Mouse (Mus musculus): ENCODE data around the gene Tbrg4.

Gene Tbrg4

GRCm38 (mm10) chr11:6623704-6624103 is 2.2 kb downstream of the Tbrg4 start:
- no peak for DNase-seq (ENCODE audit: low spot score in 2 of 2)

- no peak for DNase-seq (ENCODE audit: low spot score in 2 of 2)
Measured at GRCm38 (mm10) chr11:6615250-6616205, 10.3 kb downstream of the Tbrg4 start.

- DNase-seq (ENCODE audit: low spot score in 2 of 2): no peak
Measured at GRCm38 (mm10) chr11:6605491-6606399, 20.1 kb downstream of the Tbrg4 start, which contains the start of gene Nacad. Gene Nacad (minus strand): TSS chr11:6606053.

DNA sequence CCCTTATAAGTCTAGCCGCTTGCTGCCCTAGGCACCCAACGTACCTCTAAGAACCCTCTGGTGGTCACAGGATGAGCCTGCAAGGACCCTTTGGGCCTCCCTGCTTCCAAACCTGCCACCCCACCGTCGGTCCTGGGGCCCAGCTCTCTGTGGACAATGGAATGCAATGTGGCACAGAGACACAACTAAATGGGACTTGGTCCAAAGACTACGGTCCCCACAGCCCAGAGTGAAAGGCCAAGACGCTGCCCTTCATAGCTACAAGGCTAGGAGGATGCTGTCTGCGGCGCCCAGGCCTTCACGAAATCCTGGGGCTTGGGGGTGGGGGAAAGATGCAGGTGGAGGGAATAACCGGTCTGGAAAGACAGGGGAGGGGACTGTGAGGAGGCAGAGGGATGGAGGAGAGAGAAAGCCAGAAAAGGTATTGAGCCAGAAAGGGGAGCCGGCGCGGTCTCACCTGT is 20.8 kb downstream of the Tbrg4 start:
- DNase-seq (ENCODE audit: low spot score in 2 of 2): no peak

DNA sequence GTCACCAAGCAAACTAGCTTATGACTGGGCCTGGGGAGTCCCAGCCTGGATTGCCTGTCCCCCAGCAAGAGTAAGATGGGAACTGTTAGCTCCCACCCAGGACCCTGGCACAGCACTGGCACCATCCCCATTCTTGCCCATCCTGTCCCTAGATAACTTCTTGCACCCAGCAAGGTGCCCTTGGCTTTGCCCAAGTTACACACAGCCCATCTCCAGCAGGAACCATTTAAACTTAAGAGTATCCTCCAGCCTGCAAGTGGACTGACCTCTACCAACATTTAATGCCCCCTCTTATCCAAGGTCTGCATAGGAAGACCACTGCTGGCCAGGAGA is 21.3 kb downstream of the Tbrg4 start:
- DNase-seq (ENCODE audit: low spot score in 2 of 2): no peak

- no peak for DNase-seq (ENCODE audit: low spot score in 2 of 2)
Measured at GRCm38 (mm10) chr11:6603887-6604603, 21.8 kb downstream of the Tbrg4 start.

GRCm38 (mm10) chr11:6603224-6603623 is 22.6 kb downstream of the Tbrg4 start:
- DNase-seq (ENCODE audit: low spot score in 2 of 2): no peak

DNA sequence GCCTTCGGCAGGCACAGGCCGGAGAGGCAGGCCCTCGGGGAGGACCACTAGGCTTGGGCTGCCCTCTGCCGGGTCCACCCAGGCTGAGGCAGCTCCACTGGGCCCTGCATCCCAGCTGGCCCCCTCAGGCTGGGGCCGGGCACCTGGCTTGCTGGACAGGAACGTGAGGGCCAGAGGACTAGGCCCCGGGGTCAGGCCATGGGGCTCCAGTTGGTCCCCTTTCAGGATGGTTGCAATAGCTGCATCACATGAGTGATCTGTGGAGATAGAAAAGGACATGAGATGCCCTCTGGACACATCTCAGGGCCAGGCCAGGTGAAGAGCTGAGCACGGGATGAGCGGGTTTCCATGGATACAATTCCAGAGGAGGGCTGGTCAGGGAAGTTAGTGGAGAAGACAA is 23.2 kb downstream of the Tbrg4 start:
- no peak for DNase-seq (ENCODE audit: low spot score in 2 of 2)

DNA sequence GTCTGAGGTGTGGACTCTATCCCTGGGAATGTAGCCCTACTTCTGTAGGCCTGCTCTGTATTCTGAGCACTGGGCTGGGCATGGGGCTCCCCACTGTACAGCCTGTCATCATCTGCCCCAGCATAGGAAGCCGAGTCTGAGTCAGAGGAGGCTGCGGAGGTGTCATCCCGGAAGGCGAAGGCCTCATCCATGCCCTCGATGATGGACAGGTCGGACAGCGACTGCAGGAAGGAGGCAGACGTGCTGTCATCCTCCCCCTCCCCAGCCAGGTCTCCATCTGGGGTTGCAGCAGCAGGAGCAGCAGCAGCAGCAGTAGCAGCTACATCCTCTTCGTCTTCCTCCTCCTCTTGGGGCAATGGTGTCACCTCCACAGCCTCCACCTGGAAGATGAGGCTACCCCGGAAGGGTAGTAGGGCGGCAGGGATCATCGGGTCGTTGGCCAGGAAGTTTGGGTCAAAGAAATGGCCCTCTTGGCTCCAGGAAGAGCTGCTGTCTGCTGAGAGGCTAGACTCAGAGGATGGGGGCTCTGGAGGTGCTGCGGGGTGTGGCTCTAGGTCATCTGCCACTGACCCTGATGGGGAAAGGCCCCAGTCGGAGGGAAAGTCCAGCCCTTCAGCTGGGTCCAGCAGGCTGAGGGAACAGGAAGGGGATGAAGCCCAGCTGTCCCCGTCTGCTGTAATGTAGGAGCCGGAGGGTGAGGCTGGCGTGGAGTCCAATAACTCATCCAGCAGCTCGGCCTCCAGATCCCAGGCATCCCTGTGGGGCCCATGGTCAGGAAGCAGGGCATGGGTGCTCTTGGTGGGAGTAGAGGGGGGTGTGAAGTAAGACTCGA is 24.0 kb downstream of the Tbrg4 start:
- DNase-seq (ENCODE audit: low spot score in 2 of 2): no peak

GRCm38 (mm10) chr11:6600284-6600944 is 25.5 kb downstream of the Tbrg4 start:
- no peak for DNase-seq (ENCODE audit: low spot score in 2 of 2)

- no peak for DNase-seq (ENCODE audit: low spot score in 2 of 2)
Measured at GRCm38 (mm10) chr11:6599831-6600230, 26.0 kb downstream of the Tbrg4 start.

DNA sequence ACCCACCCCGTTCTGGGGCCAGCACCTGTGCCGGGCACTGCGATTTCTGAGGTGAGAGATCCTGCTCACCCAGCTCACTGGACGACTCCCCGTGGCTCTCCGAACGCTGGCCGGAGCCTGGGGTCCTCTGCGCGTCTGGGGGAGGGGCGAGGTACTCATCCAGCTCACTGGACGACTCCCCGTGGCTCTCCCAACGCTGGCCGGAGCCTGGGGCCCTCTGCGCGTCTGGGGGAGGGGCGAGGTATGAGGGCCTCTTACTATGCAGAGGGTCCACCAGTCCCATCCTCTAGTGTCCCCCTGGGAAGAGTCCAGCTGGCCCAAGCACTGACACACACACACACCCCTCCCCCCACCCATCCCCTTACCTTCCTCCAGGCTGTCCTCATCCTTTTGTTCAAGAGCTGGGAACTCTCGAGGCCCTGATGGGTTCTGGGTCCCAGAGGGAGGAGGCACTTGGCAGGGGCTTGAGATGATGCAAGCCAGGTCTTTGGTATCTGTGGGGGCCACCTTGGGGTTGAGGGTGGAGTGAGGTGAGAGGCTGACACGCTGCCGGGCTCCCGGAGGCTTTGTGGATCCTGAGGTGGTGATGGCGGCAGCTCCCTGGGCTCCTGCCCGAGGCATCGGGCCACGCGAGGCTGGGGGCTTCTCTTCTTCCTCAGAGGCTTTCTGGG is 26.7 kb downstream of the Tbrg4 start:
- DNase-seq (ENCODE audit: low spot score in 2 of 2): peak in 1 of 2 experiments; percentile 58

DNA sequence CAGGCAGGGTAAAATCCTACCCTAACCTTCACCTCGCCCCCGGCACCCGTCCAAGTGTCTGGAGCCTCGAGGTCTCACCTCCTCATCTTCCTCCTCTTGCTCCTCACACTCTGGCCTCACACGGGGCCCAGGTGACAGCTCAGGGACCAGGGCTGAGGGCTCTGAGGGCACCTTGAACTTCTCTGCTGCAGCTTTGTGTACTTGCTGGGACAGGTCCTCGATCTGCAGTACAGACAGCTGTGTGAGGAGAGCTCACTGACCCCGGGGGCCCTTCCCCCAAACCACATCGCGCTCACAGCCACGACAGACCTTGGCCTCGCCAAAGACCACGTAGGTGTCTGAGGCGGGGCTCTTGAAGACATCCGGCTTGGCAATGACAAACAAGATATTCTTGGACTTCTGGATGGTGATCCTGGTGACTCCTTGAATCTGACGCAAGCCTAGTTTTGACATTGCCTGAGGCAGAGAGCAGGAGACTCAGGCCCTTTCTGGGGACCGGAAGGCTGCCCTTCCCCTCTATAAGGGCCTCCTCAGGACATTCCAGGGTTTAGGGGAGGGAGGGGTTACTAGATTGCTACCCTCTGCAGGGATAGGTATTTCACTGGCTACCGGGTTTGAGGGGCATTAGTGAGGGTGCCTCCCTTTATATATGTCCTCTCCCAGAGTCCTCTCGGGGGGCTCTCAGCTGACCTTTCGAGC is 27.5 kb downstream of the Tbrg4 start:
- no peak for DNase-seq (ENCODE audit: low spot score in 2 of 2)

- no peak for DNase-seq (ENCODE audit: low spot score in 2 of 2)
Measured at GRCm38 (mm10) chr11:6597523-6597922, 28.3 kb downstream of the Tbrg4 start.

GRCm38 (mm10) chr11:6596616-6597015 is 29.3 kb downstream of the Tbrg4 start:
- DNase-seq (ENCODE audit: low spot score in 2 of 2): no peak

- no peak for DNase-seq (ENCODE audit: low spot score in 2 of 2)
Measured at GRCm38 (mm10) chr11:6596205-6596604, 29.7 kb downstream of the Tbrg4 start.

- DNase-seq (ENCODE audit: low spot score in 2 of 2): no peak
Measured at GRCm38 (mm10) chr11:6595339-6595738, 30.5 kb downstream of the Tbrg4 start.

GRCm38 (mm10) chr11:6594845-6595244 is 31.0 kb downstream of the Tbrg4 start:
- DNase-seq (ENCODE audit: low spot score in 2 of 2): no peak

- no peak for DNase-seq (ENCODE audit: low spot score in 2 of 2)
Measured at GRCm38 (mm10) chr11:6593406-6593805, 32.5 kb downstream of the Tbrg4 start.

Measured in spleen, postnatal 36 days (tissue).